Mouse (Mus musculus): ENCODE measurements around the gene Ssbp4. TPM values are rescaled to one million over a fixed set of nuclear protein-coding genes. Genes with fewer than 3 reads are reported as not detected.
A peak's percentile ranks its signal among the peaks of the same experiment; 100 is the strongest.
"Not testable (repeated sequence)": the region's sequence is repeated elsewhere in the genome, so short reads cannot be mapped to it uniquely, and the experiment has no call there.

Ssbp4 gene
- total RNA-seq, 2 experiments from 2014 or later, result 242 to 257 TPM

- intact Hi-C loops (cut with DNase I), result no loop called here
- DNase-seq (ENCODE audit: low spot score in 2 of 2), result no peak
Measured at GRCm38 (mm10) chr8:70597417-70598272, 11.0 kb downstream of the Ssbp4 start.

GRCm38 (mm10) chr8:70596775-70597416 is 11.8 kb downstream of the Ssbp4 start:
- no peak for DNase-seq (ENCODE audit: low spot score in 2 of 2)
- intact Hi-C loops (cut with DNase I), result no loop called here

- DNase-seq (ENCODE audit: low spot score in 2 of 2), result no peak
- intact Hi-C loops (cut with DNase I), result no loop called here
Measured at GRCm38 (mm10) chr8:70596216-70596615, 12.5 kb downstream of the Ssbp4 start.

GRCm38 (mm10) chr8:70595811-70596210 is 12.9 kb downstream of the Ssbp4 start:
- intact Hi-C loops (cut with DNase I), result no loop called here
- DNase-seq (ENCODE audit: low spot score in 2 of 2), result no peak

GRCm38 (mm10) chr8:70594621-70595564 is 13.8 kb downstream of the Ssbp4 start:
- DNase-seq (ENCODE audit: low spot score in 2 of 2), result no peak
- intact Hi-C loops (cut with DNase I), result loop anchor here (1.0 kb wide), 1 partner anchor 13 kb away; the partner anchor contains the start of gene Ssbp4

GRCm38 (mm10) chr8:70593961-70594609 is 14.6 kb downstream of the Ssbp4 start, which contains the start of gene Isyna1:
TSS of gene Isyna1 (plus strand) at chr8:70594373.
- DNase-seq (ENCODE audit: low spot score in 2 of 2), result peak; percentile 76 to 86
- intact Hi-C loops (cut with DNase I), result loop anchor here (1.0 kb wide), 1 partner anchor 14 kb away; the partner anchor contains the start of gene Ssbp4

GRCm38 (mm10) chr8:70593173-70593572 is 15.5 kb downstream of the Ssbp4 start:
- peak in 1 of 2 experiments; percentile 35 for DNase-seq (ENCODE audit: low spot score in 2 of 2)
- intact Hi-C loops (cut with DNase I), result no loop called here

GRCm38 (mm10) chr8:70591569-70591968 is 17.1 kb downstream of the Ssbp4 start:
- intact Hi-C loops (cut with DNase I), result no loop called here
- peak in 1 of 2 experiments; percentile 63 for DNase-seq (ENCODE audit: low spot score in 2 of 2)

- DNase-seq (ENCODE audit: low spot score in 2 of 2); intact Hi-C loops (cut with DNase I): not testable (repeated sequence)
Measured at GRCm38 (mm10) chr8:70587955-70588354, 20.7 kb downstream of the Ssbp4 start.

- peak in 1 of 2 experiments; percentile 74 for DNase-seq (ENCODE audit: low spot score in 2 of 2)
- intact Hi-C loops (cut with DNase I), result loop anchor here (2.0 kb wide), 1 partner anchor 24 kb away; no protein-coding TSS in a partner anchor
Measured at GRCm38 (mm10) chr8:70585258-70585652, 23.4 kb downstream of the Ssbp4 start.

GRCm38 (mm10) chr8:70584606-70585257 is 23.9 kb downstream of the Ssbp4 start:
- no peak for DNase-seq (ENCODE audit: low spot score in 2 of 2)
- intact Hi-C loops (cut with DNase I), result loop anchor here (2.0 kb wide), 1 partner anchor 24 kb away; no protein-coding TSS in a partner anchor

- DNase-seq (ENCODE audit: low spot score in 2 of 2), result peak in 1 of 2 experiments; percentile 20
- intact Hi-C loops (cut with DNase I), result loop anchor here (2.0 kb wide), 1 partner anchor 23 kb away; no protein-coding TSS in a partner anchor
Measured at GRCm38 (mm10) chr8:70583476-70584387, 24.9 kb downstream of the Ssbp4 start.

- no peak for DNase-seq (ENCODE audit: low spot score in 2 of 2)
- intact Hi-C loops (cut with DNase I), result no loop called here
Measured at GRCm38 (mm10) chr8:70577207-70577606, 31.5 kb downstream of the Ssbp4 start.

- peak in 1 of 2 experiments; percentile 57 for DNase-seq (ENCODE audit: low spot score in 2 of 2)
- intact Hi-C loops (cut with DNase I), result no loop called here
Measured at GRCm38 (mm10) chr8:70574915-70575314, 33.8 kb downstream of the Ssbp4 start.

- no peak for DNase-seq (ENCODE audit: low spot score in 2 of 2)
- intact Hi-C loops (cut with DNase I), result no loop called here
Measured at GRCm38 (mm10) chr8:70574302-70574701, 34.4 kb downstream of the Ssbp4 start.

GRCm38 (mm10) chr8:70570990-70571389 is 37.7 kb downstream of the Ssbp4 start:
- intact Hi-C loops (cut with DNase I), result no loop called here
- DNase-seq (ENCODE audit: low spot score in 2 of 2), result no peak

GRCm38 (mm10) chr8:70570360-70570759 is 38.3 kb downstream of the Ssbp4 start:
- DNase-seq (ENCODE audit: low spot score in 2 of 2), result no peak
- intact Hi-C loops (cut with DNase I), result no loop called here
